Mouse (Mus musculus) R1 (cell line): ENCODE results near the gene Rpl10-ps3.

Experiments
- DNase-seq: peaks from one replicate; pipeline ENCODE4 v3.0.0-alpha.2; 2018; ENCODE audit warnings: low read depth, low spot score

Gene Rpl10-ps3

GRCm38 (mm10) chr9:50344868-50345267, at the start of gene Rpl10-ps3:
Gene Rpl10-ps3 (minus strand): TSS chr9:50344968.
- DNase-seq, result no peak

DNA sequence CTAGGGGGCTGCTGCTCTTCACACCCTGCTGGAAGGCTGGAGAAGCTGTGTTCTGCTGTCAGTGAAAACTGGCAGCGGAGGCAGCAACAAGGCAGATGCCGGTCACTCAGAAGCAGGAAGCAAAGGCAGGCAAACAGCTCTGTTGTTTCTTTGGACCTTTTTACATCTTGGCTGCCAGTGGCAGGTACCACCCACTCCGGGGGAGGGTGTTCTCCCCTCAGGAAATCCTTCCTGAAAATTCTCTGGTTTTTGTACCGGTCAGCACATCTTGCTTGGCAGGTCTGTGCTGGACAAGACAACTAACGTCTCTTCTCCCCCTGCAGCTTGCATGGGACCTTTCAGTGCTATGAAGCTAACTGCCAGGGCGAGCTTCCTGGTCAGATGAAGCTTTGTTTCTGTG, 30.8 kb upstream of the Rpl10-ps3 start:
- DNase-seq, result no peak

DNA sequence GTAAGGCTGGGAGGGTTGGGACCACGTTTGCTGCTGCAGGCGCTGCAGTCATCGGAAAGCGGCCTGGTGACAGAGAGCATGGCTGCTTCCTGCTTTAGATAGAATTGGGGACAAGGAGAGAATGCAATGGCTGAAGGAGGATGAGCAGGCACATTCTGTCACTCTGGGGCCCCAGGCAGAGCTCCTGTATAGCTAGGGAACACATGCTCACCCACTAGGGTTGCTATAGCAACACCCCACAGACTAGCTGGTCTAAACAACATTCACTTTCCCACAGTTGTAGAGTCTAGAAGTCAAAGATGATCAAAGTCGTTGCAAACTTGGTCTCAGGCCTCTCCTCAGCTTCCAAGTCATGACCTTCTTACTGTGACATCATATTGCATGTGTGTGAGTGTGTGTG, 29.9 kb upstream of the Rpl10-ps3 start:
- peak; percentile 24 for DNase-seq

DNA sequence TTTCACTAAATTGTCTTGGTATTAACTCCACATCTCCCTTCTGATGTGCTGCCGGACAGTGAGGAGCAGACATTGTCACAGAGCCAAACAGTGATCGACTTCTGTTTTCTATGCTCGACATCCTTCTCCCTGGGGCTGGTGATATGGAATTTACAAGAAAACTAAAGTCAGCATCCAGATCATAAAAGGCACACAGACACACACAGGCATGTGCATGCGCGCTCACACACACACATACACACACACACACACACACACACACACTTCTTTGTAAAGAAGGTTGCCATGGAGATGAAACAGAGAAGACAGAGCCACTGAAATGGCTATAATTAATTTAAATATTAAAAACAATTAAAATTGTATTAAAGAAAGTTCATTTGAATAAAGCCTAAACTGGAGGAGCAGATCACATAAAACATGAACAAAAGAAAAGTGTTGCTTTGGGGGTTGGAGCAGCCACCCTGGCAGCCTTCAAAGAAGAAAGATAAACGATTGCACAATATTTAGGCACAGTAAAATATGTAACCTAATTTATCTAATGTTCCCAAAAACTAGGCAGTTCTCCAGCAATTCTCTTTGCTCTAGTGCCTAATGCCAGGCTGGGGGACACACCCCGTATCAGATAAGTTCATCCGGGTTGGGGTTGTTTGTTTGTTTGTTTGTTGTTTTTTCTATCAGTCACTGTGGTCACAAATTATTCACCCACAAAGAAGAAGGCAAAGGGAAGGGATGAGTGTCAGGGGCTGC, 24.0 kb upstream of the Rpl10-ps3 start:
- no peak for DNase-seq

- no peak for DNase-seq
These were observed 20.5 kb upstream of the Rpl10-ps3 start for GRCm38 (mm10) chr9:50365059-50365780.

DNA sequence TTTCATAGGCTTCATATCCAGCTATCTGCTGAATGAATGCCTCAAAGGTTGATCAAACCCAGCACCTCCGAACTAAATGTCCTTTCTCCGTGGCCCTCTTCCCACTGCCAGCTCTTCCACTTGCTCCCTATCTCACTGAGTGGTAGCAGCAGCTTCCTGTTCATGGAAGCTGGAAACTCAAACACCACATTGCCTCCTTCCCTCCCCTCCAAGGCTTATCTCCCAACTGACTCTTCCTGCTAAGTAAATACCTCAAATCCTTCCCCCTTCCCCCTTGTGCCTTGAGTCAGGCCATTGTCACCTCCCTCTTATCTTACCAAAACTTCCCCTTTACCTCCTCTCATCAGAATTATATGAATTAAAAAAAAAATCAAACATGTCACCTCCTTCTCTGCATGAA, 19.2 kb upstream of the Rpl10-ps3 start:
- DNase-seq, result no peak

GRCm38 (mm10) chr9:50363259-50363658, 18.5 kb upstream of the Rpl10-ps3 start:
- no peak for DNase-seq

- no peak for DNase-seq
These were observed 17.8 kb upstream of the Rpl10-ps3 start for GRCm38 (mm10) chr9:50362556-50362955.

- DNase-seq, result no peak
These were observed 15.6 kb upstream of the Rpl10-ps3 start for GRCm38 (mm10) chr9:50360370-50360769.

- no peak for DNase-seq
These were observed 12.6 kb upstream of the Rpl10-ps3 start for GRCm38 (mm10) chr9:50357331-50357730.

DNA sequence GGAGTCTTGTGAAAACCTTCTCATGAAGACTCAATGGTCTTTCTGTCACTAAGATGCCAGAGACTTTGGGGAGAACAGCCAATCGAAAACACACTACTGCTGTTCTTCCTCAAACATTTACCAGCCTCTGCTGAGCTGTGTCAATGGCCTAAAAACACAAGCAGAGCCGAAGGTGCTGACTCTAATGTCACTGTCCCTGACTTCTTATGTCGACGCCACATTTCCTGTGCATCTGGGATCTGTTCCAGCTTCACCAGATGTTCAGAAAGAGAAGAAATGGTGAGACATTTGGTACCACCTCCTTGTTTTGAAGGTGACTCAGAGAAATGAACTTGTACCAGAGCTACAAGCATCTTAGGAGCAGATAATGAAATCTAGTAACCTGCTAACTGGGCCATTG, 7.0 kb upstream of the Rpl10-ps3 start:
- DNase-seq, result no peak

- DNase-seq, result no peak
These were observed 5.8 kb upstream of the Rpl10-ps3 start for GRCm38 (mm10) chr9:50350571-50350970.

DNA sequence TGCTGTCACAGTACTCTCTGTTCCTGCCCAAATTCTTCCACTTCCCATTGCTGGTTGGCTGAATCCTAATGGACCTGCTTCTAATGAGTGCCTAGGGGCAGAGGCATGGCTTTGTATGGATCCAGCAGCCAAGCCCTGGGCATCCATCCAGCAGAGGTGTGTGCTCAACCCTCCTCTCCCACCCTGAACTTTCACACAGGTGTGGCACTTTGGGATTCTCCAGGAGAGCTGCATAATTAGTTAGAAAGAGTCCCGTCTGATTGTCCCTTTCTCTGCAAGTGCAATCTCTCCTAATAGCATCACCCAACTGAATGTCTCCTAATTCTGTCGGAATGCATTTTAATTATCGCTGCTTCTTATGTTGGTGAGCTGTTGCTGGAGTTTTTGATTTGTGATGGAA, 4.4 kb upstream of the Rpl10-ps3 start:
- DNase-seq, result no peak

DNA sequence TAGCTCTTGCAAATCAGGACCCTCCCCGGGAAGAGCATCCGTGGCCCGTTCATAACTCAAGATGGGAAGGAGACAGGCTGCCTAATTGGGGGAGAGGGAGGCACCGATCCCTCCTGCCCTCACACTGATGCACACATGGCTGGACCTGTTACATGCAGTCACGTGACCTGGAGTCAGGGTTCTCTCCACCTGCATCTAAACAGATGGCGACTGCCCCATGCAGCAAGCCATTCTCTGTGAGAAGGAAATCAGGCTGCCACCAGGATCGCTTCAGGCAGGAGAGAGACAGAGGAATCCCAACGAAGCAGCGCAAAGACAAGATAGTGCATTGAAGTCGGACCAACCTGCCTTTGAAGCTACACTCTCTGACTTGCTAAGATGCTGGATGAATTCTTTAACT, 3.5 kb upstream of the Rpl10-ps3 start:
- no peak for DNase-seq

DNA sequence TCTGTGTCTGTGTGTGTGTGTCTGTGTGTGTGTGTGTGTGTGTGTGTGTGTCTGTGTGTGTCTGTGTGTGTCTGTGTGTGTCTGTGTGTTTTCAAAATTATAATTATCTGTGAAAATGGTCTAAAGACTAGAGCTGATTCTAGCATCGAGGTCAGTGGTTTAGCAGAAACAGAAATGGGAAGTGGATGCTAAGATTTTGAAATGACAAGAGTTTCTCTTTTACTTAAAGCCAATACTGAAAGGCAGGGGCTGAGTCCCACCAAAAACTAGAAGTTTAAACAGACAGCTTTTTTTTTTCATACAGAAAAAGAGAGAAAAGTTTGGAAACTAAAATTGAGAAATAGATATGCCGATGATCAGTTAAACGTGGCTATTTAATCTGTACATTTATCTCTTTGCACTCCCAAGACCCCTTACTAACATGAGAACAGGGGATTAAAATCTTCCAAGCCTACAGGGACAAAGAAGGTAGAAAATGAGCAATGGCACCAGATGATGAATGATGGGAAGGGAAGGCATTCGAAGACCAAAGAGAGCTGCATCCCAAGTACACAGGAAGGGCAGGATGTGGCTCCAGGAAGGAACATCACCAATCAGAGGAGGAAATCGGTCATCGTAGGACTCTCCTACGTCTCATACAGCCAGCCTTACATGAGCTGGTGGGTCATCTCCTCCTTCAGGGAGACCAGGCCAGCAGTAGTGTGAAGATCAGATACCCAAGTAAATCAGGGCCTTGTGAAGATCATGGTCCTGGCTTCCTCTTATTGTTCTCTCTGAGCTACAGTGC, 9.0 kb downstream of the Rpl10-ps3 start:
- DNase-seq, result no peak

- peak; percentile 85 for DNase-seq
These were observed 11.4 kb downstream of the Rpl10-ps3 start for GRCm38 (mm10) chr9:50333413-50333812.

GRCm38 (mm10) chr9:50324355-50325225, 20.2 kb downstream of the Rpl10-ps3 start:
- DNase-seq, result no peak

- DNase-seq, result no peak
These were observed 24.0 kb downstream of the Rpl10-ps3 start for GRCm38 (mm10) chr9:50320729-50321128.

- DNase-seq, result no peak
These were observed 25.3 kb downstream of the Rpl10-ps3 start for GRCm38 (mm10) chr9:50319506-50319905.

GRCm38 (mm10) chr9:50317299-50317698, 27.5 kb downstream of the Rpl10-ps3 start:
- no peak for DNase-seq

- no peak for DNase-seq
These were observed 29.1 kb downstream of the Rpl10-ps3 start for GRCm38 (mm10) chr9:50315650-50316049.
